Mouse (Mus musculus) layer of hippocampus, postnatal 25 days (tissue): ENCODE data around the gene Zfp467. TPM values are rescaled to one million over a fixed set of nuclear protein-coding genes. Genes with fewer than 3 reads are reported as not detected.

Experiments
- DNase-seq, 2 experiments: peaks; one replicate each; pipeline ENCODE4 v3.0.0; 2022; ENCODE audit warnings: mixed read lengths in 2 of 2, low spot score in 1 of 2; ENCODE audit errors: extremely low spot score in 1 of 2
- total RNA-seq, 2 experiments: library from RNA; stranded (reverse); gene quantifications; 2 replicates each; pipeline ENCODE4 v1.2.3; 2021

Zfp467 gene
- 10 to 100 TPM; 19.9 to 26.3 TPM for total RNA-seq

DNA sequence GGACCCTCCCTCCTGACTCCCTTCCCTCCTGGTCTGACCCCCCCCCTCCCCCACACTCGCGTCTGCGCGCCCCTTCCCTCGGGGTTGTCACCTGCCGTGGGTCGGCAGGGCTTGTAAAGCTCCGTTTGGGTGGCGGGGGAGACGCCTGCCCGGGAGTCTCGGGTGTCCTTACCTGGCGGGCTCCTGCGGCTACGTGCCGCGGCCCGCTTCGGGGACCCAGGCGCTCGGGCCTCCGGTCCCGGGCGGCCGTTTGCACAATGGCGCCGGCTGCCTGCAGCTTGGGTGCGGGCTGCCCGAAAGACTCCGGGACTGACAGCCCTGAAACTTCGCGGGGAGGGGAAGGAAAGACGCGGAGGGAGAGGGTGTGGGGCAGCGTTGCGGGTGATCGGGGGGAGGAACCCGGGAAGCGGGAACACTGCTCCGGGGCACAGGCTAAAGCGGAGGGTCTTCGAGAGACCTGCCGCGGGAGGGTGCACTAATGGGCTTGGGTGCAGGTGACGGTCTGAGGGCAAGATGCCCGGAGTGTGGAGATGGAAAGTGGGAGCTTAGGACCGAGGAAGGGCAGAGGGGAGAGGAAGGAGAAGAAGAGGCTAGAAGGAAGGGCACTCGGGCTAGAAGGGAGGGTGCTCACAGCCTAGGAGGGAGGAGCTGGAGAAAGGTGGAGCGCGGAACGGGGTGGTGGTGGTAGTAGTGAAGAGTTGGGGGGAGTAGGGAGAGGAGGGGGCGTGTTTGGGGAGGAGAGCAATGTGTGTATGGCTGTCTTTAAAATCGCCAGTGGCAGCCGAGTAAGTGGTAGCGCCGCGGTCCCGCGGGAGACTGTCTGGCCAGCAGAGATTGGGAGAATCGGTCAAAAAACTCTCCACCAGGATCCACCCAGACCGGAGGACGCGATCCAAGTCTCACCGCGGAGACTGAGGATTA lies at the start of gene Zfp467:
Gene Zfp467, minus strand, starts transcription at position 645 of the 921 bp plus-strand sequence.
- peak; percentile 36 to 41 for DNase-seq

GRCm38 (mm10) chr6:48493136-48493730 lies 47.6 kb upstream of the Zfp467 start:
- no peak for DNase-seq

DNA sequence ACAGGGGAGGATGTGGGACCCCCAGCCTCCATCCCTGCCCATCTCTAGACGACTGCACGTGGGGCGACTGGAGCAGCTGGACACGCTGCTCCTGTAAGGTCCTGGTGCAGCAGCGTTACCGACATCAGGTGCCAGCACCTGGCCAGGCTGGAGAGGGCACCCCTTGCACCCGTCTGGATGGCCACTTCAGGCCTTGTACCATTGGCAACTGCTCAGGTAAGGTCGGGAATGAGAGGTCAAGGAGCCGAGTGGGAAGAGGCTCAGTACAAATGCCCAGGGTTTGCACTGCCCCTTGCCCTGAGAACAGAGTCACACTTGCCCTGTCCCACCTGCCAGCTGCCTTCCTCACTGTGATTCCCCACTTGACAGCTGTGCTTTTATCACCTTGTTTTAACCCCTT lies 45.7 kb upstream of the Zfp467 start:
- no peak for DNase-seq

- DNase-seq: no peak
These were observed 44.1 kb upstream of the Zfp467 start for GRCm38 (mm10) chr6:48489741-48490140.

- no peak for DNase-seq
These were observed 42.4 kb upstream of the Zfp467 start for GRCm38 (mm10) chr6:48487747-48488725.

- DNase-seq: no peak
These were observed 36.9 kb upstream of the Zfp467 start for GRCm38 (mm10) chr6:48482501-48482900.

DNA sequence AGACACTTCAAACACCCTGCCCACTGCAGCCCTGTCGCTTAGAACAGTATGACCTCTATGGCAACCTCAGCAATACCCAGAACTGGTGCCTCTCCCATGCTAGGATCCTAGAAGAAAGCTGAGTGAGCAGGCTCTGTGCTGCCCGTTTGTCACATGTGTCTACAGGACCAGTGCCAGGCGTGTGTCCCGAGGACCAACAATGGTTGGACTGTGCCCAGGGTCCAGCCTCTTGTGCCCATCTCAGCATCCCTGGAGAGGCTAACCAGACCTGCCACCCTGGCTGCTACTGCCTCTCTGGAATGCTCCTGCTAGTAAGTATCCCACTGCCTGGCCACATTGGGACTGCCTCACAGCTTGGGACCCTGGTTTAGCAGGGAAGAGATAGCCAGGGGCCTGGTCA lies 32.8 kb upstream of the Zfp467 start:
- no peak for DNase-seq

GRCm38 (mm10) chr6:48470739-48471138 lies 25.1 kb upstream of the Zfp467 start:
- DNase-seq: no peak

GRCm38 (mm10) chr6:48467490-48467889 lies 21.9 kb upstream of the Zfp467 start:
- DNase-seq: no peak

GRCm38 (mm10) chr6:48466715-48467114 lies 21.1 kb upstream of the Zfp467 start:
- DNase-seq: no peak

GRCm38 (mm10) chr6:48464966-48465679 lies 19.5 kb upstream of the Zfp467 start:
- DNase-seq: no peak

DNA sequence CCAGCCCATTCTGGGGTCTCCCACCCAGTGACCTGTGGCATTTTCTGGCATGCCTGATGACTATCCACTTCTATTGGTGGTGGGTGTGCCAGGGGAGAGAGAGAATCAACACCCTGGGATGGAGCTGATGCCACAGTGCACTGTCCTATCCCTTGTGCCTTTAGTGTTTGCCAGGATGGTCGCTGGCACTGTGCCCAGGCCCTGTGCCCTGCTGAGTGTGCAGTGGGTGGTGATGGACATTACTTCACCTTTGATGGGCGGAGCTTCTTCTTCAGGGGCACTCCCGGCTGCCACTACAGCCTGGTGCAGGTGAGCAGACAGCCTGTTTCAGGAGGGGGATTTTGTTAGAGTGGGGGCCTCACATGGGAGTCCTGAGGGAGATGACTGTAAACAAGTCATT lies 7.1 kb upstream of the Zfp467 start:
- DNase-seq: no peak

DNA sequence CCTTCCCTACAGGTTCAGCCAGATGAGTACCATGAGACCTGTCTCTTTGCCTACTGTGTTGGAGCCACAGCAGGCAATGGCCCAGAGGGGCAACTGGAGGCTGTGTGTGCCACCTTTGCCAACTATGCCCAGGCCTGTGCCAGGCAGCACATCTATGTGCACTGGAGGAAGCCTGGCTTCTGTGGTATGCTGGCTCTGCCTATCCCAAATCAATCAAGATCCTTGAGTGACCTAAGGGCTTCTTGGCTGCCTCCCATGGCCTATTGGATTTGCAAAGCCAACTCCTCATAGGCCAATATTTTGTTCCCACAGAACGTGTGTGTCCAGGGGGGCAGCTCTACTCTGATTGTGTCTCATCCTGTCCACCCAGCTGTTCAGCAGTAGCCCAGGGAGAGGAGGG lies 6.5 kb upstream of the Zfp467 start:
- DNase-seq: no peak

DNA sequence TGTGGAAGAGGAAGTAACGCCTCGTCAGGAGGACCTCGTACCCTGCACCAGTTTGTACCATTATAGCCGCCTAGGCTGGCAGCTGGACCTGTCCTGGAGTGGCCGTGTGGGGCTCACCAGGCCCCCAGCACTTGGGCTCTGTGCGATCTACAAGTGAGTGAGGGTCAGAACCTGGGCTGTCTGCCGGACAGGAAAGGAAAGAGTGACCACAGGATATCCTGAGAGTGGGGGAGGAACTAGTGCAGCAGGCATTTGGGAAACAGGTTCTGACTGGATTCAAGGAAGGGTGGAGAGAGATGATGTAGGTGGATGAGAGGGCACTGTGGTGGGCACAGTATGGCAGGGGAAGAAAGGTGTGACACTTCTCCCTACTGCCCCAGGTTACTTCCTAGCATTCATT lies 2.9 kb upstream of the Zfp467 start:
- no peak for DNase-seq

DNA sequence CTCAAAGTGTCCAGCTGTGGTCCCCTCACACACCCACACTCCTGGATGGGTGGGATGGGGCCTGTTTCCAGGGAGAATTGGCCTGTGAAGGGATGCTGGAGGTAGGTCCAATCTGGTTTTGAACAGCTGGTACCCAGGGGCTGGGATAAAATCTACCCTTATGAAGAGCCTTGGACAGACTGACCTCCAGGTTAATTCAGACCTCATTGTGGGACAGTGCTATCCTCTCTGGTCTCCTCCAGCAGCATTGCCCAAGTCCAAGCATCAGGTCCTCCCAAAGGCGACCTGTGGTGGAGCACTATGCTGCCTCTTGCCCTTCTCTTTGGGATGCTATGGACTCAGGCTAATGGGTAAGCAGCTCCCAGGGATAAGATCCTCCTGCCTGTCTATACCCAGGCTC lies 2.3 kb upstream of the Zfp467 start, which contains the start of gene Sspo:
Gene Sspo, plus strand, starts transcription at position 301 of the 400 bp plus-strand sequence.
- no peak for DNase-seq

- no peak for DNase-seq
These were observed 1.3 kb upstream of the Zfp467 start for GRCm38 (mm10) chr6:48446896-48447295.

GRCm38 (mm10) chr6:48446256-48446655 lies 631 bp upstream of the Zfp467 start:
- no peak for DNase-seq

DNA sequence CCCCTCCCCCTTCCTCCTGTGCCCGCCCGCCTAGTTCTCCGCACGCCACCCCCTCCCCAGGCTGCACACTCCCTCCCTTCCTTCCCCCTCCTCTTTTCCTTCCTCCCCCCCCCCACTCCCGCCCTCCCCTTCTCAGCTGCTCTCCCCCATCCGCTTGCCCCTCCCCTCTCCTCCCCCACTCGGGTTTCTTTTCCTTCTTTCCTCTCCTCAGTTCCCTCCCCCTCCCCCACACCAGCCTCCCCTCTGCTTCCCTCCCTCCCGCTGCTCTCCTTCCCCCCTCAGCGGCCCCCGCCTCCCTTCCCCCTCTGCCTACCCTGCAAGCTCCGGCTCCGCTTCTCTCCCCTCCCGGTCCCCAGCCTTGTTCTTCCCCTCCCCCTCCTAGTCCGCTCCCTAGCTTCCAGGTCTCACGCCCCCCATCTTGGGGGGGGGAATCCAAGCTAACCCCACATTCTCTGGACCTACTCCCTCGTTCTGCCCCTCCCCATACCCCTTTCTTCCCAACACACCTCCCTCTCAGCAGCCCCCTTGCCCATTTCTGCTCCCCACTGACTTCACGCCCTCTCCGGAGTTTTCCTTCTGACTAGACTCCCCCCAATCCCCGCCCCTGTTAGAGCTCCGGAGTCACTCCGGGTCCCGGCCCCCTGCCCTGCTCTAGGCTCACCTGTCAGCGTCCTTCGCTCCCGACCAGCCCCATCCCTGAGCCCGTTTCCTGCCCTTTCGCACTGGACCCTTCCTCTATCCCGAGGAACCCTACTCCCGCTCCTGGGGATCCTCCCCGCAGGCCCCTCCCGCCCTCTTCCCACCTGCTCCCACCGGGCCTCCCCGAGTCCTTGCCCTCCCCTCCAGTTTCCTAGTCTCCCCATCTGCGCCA lies 1.1 kb downstream of the Zfp467 start:
- peak; percentile 36 to 66 for DNase-seq
